Mouse (Mus musculus) spleen, postnatal 4 days (tissue): ENCODE measurements around the gene Klhl26.

Experiments used
- DNase-seq, 2 experiments: peaks; one replicate each; pipeline ENCODE4 v3.0.0; 2022; ENCODE audit warnings: low spot score in 2 of 2

Klhl26 gene

DNA sequence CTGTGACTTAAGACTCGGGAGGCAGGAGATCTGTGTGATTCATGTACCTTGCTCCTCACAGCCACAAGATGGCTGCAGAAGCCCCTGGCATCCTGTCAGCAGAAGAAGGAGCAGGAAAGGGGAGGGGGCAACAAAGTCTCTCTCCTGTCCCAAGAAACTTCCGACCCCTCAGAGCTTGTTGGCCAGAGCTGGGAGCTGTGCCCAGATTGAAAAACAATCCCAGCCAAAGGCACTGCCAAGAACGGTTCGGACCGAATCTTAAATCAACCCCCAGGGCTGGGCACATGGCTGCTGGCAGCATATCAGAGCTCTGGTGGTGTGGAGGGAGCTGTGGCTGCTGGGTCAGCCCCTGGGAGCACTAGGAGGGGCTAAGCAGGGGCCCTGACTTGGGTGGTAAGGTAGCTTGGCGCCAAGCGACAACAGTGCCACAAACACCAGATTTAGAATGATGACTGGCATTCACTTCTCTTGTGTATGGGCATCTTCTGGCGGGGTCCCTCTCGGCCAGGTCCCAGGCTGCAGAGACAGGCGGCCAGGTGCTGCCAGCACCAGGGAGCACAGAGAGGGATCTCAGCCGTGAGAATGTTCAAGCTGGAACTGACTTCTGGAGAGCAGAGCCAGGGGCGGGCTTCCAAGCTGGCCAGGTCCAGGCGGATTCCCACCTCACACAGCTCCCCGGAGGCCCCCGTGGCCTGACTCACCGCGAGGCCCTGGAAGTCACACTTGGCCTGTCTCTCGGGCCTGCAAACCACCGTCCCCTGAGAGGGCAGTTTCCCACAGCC, 28.9 kb downstream of the Klhl26 start:
- no peak for DNase-seq

DNA sequence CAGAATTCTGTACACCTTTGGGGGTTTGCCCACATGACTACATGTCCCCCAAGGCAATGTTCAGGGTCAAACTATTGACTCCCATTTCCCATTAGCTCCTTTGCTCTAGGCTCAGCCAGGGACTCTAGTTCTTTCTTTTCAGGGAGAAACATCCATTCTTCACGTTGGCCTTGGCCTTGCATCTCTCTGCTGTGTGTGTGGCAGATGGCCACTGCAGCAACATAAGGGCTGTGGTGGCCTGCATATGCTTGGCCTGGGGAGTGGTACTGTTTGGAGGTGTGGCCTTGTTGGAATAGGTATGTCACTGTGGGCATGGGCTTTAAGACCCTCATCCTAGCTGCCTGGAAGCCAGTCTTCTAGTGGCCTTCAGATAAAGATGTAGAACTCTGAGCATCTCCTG, 30.8 kb downstream of the Klhl26 start:
- no peak for DNase-seq

DNA sequence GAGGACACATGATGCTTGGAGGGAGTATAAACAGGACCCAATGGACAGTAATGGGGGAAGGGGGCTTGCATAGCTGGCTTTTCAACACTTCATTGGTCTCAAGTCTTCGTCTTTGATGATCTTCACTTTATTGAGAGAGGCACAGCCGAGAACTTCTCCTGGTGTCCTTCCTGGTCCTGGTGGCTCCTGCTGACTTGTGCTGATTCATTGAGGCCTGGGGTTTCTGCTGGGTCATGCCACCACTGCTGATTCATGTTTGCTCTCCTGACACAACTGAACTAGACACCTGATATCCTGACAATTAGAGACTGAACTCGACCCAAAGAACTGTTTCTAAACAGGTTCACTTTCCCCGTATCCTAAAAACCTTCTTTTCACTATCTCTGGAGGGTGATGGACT, 33.4 kb downstream of the Klhl26 start:
- no peak for DNase-seq

DNA sequence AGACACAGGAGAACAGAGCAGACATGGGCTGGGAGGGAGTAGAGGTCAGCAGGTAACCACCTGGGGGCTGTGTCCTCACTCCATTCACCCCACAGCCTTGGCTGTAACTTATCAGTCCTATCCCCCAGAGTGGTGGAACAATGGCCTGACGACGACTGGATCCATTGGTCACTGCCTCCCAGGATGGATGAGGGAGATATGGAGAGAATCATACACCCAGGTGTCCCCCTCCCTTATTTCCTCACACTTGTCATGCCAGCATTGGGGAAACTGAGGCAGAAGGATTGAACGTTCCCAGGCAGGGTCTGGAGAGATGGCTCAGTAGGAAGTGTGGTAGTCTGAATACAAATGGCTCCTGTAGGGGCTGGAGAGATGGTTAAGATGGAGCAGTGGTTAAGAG, 35.2 kb downstream of the Klhl26 start:
- no peak for DNase-seq

DNA sequence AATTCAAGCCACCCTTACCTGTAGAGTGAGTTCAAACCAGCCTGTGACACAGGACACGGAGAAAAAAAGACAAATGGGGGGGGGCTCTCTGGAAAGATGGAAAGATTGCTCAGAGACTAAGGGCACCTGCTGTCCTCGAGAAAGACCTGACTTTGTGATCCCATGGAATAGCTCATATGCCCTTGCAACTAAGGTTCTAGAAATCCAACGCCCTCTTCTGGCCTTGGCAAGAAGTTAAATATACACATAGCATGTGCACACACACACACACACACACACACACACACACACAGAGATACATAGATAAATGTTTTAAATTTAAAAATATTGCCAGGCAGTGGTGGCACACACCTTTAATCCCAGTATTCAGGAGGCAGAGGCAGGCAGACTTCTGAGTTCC, 36.5 kb downstream of the Klhl26 start:
- DNase-seq: no peak

DNA sequence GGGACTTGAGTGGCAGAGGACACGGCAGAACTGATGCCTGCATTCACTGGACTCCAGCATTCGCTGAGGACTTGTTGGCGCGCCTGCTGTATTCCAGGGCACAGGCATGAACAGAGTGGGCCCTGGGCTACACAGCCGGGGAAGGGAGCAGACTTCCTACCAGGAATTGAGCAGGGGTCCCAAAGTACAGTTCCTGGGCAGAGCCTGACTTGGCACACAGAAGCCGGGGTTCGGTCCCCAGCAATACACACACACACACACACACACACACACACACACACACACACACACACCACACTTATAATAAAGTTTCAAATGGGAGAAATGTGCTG, 37.0 kb downstream of the Klhl26 start:
- no peak for DNase-seq

DNA sequence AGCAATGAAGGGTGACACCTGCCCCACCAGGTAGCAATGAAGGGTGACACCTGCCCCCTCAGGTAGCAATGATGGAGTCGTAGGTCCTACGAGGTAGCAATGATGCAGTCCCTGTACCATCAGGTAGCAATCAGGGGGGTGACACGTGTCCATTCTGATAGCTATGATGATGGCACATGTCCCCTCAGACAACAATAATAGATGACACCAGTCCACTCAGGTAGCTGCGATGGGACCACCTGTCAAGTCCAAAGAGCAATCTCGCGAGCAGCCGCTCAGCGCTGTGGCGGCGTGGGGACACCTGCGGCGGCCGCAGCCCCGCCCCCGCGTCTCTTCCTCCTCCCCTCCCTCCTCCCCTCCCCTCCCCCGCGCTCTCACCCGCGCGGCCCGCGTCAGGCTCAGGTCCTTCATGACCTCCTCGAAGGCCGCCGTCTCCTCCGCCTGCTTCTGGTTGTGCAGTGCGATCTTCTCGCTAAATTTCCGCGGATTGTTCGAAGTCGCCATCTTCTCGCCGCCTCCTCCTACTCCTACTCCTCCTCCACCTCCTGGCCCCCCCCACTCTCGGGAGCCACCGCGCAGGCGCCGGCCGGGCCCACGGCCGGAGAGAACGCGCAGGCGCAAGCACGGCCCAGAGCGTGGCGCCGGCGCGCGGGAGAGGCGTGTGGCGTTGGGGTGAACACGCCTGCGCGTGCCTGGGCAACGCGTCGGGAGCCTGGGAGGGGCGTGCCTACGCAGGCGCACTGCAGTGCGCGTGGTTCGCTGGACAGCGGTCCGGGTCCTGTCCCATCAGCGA, 37.5 kb downstream of the Klhl26 start, which contains the start of gene Crtc1:
TSS of gene Crtc1 (minus strand) at position 525 of the 793 bp plus-strand sequence.
- DNase-seq: peak; percentile 96 to 99

DNA sequence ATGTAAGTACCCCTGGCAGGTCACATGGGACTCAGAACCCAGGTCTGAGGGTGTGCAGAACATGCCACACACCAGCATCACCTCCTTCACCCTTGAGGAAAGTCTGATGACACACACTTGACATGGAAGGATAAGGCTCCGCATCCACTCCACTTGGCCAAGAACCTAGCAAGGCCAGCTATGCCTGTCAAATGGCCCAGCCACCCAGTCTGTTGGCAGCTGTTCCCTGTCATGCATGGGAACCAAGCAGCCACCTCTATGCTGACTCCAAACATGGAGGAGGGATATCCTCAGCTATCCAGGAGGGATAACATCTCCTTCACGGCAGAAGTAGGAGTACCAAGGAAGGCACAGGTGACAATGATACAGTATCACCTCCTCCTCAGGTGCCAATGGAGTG, 38.3 kb downstream of the Klhl26 start:
- no peak for DNase-seq

DNA sequence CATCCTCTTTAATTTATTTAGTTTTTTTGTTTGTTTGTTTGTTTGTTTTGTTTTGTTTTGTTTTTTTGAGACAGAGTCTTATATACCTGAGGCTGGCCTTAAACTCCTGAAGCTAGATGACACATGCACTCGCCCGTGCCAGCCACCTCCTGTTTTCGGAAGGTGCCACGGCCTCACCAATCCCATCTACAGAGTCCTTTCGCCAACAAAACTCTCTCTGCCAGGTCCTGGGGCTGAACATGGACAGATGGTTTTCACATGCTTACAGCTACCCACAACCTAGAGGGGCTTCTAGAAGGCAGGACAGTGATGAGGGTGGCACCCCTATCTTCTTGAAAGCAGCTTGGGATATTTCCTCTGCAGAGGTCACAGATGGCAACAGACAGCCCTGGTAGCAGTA, 41.6 kb downstream of the Klhl26 start:
- no peak for DNase-seq

DNA sequence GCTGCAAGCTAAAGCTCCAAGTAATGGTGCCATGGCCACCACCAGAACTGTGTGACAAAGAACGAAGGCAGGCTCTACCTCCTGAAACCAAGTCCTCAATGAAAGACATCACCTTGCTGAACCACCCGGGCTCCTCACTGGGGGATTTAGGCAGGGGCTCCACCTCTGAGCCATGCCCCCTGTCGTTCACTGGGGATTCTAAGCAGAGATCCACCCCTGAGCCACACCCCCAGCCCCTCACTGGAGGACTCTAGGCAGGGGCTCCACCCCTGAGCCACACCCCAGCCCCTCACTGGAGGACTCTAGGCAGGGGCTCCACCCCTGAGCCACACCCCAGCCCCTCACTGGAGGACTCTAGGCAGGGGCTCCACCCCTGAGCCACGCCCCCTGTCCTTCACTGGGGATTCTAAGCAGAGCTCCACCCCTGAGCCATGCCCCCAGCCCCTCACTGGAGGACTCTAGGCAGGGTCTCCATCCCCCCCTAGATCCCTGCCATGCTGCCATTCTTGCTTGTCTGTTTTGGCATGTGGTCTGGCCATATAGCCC, 43.7 kb downstream of the Klhl26 start:
- DNase-seq: no peak

DNA sequence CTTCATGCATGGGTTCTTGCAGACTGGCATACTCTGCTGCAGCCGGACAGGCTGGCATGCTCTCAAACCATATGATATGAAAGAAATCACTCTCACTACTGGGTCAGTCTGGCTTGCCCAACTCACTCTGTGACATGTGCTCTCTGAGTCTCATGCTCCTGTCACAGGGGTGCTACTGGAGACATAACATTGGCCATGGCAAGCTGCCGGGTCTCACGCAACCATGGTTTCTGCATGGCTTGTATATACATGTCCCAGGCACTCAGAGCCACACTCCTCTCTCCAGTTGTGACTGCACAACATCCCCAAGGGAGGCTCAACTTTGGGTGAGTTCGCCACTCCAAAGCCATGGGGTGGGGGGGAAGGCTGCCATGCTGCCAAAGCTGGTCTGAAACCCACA, 45.6 kb downstream of the Klhl26 start:
- DNase-seq: no peak

DNA sequence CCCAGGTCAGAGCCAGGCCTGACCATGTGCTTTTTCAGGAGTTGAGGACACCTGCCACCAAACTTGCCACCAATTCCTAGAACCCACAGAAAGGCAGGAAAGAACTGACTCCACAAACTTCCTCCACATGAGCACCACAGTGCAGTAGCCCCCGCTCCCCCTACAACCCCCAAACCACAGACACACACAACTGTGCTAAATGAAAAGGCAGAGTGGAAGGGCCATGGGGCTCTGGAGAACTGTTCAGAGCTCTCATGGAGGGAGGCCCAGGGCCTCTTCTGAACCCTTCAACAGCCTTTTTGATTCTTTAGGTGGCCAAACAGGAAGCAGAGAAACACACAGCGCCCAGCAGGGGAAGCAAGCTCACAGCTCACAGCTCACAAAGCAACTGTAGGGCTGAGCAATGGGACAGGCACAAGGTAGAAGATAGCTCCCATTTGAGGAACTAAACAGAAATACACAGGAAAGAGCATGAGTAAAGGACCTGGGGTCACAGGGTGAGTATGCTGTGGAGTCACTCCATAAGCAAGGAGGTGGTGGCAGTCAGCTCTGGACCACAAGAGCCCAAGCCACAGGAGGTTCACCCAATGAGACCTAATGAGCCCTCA, 50.4 kb downstream of the Klhl26 start:
- no peak for DNase-seq

DNA sequence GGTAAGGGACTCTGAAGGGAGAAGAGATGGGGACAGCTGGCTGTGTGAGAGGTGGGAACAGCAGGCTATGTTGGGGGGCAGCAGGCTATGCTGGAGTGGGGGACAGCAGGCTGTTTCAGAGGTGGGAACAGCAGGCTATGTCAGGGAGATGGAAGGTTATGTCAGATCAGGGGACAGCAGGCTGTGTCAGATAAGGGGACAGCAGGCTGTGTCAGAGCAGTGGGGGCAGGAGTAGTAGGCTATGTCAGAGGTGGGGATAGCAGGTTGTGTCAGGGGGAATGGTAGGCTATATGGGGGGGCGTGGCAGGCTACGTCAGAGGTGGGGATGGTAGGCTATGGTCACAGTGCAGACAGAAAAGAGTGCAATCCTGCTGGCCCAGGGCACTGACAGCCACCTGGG, 54.0 kb downstream of the Klhl26 start:
- no peak for DNase-seq

DNA sequence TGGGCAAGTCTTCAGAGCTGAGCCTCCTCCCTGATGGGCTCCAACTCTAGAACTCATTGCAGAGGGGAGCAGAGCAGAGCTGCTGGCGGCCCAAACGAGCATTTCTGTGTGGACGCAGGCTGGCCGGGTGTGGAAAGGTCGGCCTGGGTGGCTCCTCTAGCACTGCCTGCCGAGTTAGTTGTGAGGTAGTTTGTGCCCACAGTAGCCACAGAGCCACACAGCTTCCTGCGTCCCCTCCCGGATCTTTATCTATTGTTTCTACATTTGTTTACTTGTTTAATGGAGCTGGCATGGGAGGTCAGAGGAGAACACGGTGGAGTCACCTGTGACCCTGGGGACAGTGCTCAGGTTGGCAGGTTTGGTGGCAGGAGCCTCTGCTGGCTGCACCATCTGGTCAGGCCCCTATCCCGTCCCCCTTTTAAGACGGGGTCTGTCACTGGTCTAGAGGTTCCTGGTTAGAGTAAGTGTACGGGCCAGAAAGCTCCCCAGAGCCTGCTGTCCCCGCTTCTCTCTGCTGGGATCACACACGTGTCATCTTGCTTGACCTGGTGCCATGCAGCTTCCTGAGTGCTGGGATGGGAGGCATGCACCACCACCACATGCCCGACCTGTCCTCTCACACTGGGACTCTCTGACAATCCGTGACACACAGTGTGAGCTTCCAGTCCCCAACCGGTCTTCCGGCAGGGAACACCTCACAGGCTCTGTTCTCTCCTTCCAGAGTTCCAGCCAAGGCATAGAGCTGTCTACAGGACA, 55.2 kb downstream of the Klhl26 start:
- DNase-seq: no peak

DNA sequence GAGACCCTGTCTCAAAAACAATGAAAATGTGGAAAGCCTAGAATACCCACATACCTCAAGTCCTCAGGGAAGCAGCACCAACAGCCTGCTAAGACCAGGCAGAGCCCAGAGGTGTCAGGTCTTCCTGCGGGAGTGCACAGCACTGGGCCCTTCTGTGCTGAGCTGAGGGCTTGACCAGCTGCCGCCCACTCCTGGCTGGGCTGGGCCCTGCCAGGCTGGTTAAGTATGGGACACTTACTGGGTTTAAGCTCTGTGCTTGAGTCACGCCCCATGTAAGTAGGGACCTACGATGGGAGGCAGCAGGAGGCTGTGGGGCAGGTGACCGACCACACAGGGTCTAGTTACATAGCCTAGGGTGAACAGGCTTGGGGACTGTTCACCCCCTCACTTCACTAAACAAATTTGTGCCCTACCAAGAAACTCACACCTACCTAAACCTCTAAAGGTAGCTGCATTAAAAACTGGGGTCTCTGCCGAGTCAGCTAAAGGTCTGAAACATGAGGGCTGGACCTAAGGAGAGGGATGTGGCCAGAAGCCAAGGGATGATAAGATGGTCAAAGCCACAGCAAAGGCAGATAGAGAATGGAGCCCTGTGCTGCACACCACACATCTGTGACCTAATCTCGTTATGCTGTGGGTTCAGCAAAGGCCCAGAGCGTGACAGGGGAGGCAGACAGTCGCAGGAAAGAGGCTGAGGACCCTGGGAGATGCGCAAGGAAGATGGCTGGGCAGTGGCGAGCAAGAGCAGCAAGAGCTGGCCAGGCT, 56.7 kb downstream of the Klhl26 start:
- DNase-seq: no peak

DNA sequence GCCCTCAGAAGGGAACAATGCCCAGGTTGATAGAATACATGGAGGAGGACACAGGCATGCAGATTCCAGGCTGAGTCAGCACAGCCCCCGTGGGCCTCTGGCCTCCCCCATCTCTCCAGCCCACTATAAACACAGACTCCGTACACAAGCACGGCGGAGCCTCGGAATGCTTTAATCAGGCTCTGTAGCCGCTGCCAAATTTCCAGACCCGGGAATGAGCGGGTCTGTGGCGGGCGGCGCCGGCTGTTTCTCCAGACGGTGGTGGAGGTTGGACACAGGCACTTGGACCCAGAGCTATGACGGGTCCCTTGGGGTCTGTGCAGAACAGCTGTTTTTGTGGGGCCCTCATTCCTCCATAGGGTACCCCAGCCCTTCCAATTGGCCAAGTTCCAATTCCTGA, 57.8 kb downstream of the Klhl26 start:
- DNase-seq: no peak

DNA sequence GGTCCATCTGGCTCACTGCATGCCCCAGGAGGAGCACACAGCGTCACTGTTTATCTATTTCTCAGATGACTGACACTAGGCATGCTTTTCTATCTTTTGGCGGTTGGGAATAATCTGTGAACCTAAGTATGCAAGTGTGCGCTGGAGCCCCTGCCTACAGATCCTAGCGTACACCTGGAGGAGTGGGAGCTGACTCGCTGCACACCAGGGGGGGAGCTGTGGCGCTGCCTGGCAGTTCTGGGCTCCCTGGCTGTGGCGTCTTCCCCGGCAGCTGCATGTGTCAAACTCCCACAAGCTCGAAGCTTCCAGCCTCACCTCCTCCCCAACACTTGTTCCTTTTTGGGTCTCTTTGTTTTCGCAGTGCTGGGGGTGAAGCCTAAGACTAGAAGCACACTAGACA, 58.9 kb downstream of the Klhl26 start:
- no peak for DNase-seq

DNA sequence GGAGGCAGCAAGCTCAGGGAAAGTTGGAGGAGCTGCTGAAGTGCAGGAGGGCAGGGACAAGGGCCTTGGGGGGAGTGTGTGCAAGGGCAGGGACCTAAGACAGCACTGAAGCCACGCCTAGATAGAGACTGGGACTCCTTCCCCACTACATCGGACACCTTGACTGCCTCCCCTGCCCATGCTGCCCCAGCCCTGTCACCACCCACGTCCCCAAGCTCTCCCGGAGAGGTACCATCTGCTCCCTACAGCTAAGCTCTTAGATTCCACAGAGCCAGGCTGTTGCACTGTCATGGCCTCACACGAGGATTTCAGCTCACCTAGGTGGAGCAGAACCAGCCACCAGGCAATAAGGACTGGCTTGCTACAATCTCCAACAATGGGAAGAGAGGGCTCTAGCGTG, 59.8 kb downstream of the Klhl26 start:
- DNase-seq: no peak

DNA sequence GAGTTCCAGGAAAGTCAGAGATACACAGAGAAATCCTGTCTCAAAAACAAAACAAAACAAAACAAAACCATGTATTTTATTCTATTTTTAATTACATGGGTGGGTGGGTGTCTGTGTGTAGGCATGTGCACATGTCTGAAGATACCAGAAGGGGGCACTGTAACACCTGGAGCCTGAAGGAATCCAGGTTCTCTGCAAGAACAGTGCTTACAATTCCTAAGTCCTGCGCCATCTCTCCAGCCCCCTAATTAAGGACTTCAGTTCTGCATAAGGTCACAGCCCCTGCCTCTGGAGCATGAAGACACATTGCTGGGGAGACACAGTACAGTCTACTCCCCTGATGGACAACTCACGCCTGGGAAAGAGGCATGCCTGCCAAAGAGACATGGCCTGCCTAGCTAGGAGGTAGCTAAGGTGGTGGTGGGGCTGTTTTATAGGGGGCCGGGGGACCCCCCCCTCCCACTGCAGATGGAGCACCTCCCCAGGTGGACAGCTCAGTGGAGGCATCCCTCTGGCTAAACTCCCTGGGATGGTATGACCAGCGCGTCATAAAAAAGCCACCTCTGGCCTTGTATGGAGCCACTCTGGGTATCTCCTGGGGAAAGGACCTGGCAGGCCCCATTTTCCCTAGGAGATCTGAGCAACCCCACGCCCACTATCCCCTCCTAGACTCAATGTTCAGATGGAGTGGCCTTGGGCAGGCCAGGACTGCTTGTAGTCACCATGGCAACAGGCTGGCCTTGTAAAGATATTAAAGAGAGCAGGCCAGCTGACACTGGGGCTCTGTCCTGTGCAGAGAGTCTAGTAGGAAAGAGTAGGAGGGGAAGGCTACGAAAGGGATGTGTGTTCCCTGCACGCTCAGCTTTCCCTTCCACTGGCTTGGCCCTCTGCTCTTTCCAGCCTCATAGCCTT, 61.0 kb downstream of the Klhl26 start:
- DNase-seq: no peak

DNA sequence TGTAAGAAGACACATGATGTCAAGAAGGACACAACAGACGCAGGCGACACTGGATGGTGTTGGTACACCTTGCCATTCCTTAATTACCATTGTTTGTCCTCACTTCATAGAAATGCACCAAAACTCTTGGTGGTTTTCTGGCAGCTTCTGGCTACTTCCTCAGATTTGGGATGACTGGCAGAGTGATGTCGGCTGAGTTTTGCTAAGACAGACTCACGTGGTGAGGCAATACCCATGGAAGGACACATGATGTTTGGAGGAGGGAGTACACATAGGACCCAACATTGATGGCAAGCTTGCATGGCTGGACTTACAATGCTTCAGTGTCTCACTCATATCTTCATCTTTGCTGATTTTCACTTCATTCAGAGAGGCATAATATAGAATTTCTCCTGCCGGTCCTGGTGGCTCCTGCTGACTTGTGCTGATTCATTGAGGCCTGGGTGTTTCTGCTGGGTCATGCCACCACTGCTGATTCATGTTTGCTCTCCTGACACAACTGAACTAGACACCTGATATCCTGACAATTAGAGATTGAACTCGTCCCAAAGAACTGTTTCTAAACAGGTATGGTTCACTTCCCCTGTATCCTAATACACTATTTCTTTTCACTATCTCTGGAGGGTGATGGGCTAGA, 62.3 kb downstream of the Klhl26 start:
- DNase-seq: no peak
